Mouse (Mus musculus) intestine, embryonic 16.5 days (tissue): Measurements from ENCODE around the gene Fnip1. TPM values are rescaled to one million over a fixed set of nuclear protein-coding genes. Genes with fewer than 3 reads are reported as not detected.

ENCODE experiments used
- ATAC-seq: fragments of 200-750 bp; cut with Nextera tagmentation; 2 replicates; pipeline ENCODE4 v1.8.0; 2017; ENCODE audit warnings: moderate TSS enrichment, moderate library complexity
- H3K27ac ChIP-seq: fragments of 300-500 bp; sonication (generic); 2 replicates; pipeline ENCODE4 v1.5.1; 2014; ENCODE audit warnings: mild to moderate bottlenecking, low read length
- H3K27me3 ChIP-seq: fragments of 300-500 bp; sonication (generic); replicated peaks from 2 replicates; pipeline ENCODE4 v1.6.1; 2014; ENCODE audit warnings: low read length, control low read depth, mixed read lengths; ENCODE audit not compliant: control insufficient read depth, insufficient read depth
- H3K36me3 ChIP-seq: fragments of 300-500 bp; sonication (generic); 2 replicates; pipeline ENCODE4 v1.6.1; 2014; ENCODE audit warnings: low read length, control low read depth; ENCODE audit not compliant: control insufficient read depth, insufficient read depth
- H3K4me1 ChIP-seq: fragments of 300-500 bp; sonication (generic); 2 replicates; pipeline ENCODE4 v1.6.1; 2014; ENCODE audit warnings: low read length, control low read depth, mixed read lengths; ENCODE audit not compliant: control insufficient read depth, insufficient read depth
- H3K4me2 ChIP-seq: fragments of 300-500 bp; sonication (generic); 2 replicates; pipeline ENCODE4 v1.6.1; 2014; ENCODE audit warnings: low read depth, low read length, control low read depth
- H3K4me3 ChIP-seq: fragments of 300-500 bp; sonication (generic); 2 replicates; pipeline ENCODE4 v1.5.1; 2014; ENCODE audit warnings: mild to moderate bottlenecking, low read length
- H3K9ac ChIP-seq: fragments of 300-500 bp; sonication (generic); 2 replicates; pipeline ENCODE4 v1.6.1; 2014; ENCODE audit warnings: low read depth, low read length
- H3K9me3 ChIP-seq: fragments of 300-500 bp; sonication (generic); 2 replicates; pipeline ENCODE4 v1.6.1; 2016; ENCODE audit warnings: low read length, control low read depth; ENCODE audit not compliant: control insufficient read depth
- WGBS: fragments of 180-500 bp; shearing (Covaris S2); extraction: QIAGEN DNeasy Blood & Tissue Kit; methylation state at CpG from one replicate; pipeline ENCODE4 v1.1.7; 2014; 5-methylcytosine and 5-hydroxymethylcytosine counted together
- polyA plus RNA-seq: library from polyadenylated mRNA; unstranded; fragments of >200 nt; fragmentation: Nextera tagmentation; extraction: Ambion mirVana; gene quantifications from 2 replicates; pipeline ENCODE4 v1.2.1, GENCODE M21; 2015

The Fnip1 gene
- polyA plus RNA-seq, 1 experiment from 2014 or later = 7.6 TPM

- Histone ChIP-seq H3K4me3 (no peak overlapping the region), H3K4me2 (no peak overlapping the region), H3K36me3 (no peaks in the 10 kb centered on the region), H3K4me1 (no peaks in the 10 kb centered on the region), H3K9me3 (no peaks in the 10 kb centered on the region), H3K27me3 (no peaks in the 10 kb centered on the region), H3K9ac (no peak overlapping the region), H3K27ac (no peak overlapping the region)
- WGBS = 87% methylated on average over 5 of the region's 5 CpGs
- ATAC-seq = no peak
These were observed 124.8 kb downstream of the Fnip1 start for GRCm38 (mm10) chr11:54562761-54563160.

Other genes starting within 250 kb of the Fnip1 start
- 0.73 and 0.82 TPM in 2 replicates for gene Csf2, start 188.5 kb upstream of the Fnip1 start, polyA plus RNA-seq
- not detected in 2 replicates for gene Il3, start 170.9 kb upstream of the Fnip1 start, polyA plus RNA-seq
- gene Acsl6, start 134.4 kb upstream of the Fnip1 start, polyA plus RNA-seq = 1.5 TPM in 2 replicates
- gene Meikin, start 67.5 kb upstream of the Fnip1 start, polyA plus RNA-seq = not detected in 2 replicates
- gene Rapgef6, start 84.6 kb downstream of the Fnip1 start, polyA plus RNA-seq = 25.4 and 28.6 TPM in 2 replicates